Mouse (Mus musculus): ENCODE results near the gene Sell.

The Sell gene

DNA sequence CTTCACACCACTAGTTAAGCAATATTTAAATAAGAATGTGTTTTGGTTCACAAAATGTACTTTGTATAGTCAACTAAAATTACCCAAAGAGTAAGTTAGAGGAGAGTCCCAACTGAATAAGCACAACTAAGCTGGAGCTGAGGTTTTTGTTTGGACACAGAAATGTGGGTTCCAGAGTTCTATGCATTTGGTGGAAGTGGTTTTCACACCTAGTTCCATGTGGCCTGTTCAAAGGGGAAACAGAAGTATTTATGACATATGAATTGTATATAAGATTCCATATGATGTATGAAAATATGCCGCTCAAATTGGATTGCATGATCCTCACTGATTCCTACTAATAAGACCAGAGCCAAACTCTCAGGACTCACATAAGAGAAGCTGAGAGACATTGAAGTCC is 13.6 kb downstream of the Sell start:
- no peak for DNase-seq

DNA sequence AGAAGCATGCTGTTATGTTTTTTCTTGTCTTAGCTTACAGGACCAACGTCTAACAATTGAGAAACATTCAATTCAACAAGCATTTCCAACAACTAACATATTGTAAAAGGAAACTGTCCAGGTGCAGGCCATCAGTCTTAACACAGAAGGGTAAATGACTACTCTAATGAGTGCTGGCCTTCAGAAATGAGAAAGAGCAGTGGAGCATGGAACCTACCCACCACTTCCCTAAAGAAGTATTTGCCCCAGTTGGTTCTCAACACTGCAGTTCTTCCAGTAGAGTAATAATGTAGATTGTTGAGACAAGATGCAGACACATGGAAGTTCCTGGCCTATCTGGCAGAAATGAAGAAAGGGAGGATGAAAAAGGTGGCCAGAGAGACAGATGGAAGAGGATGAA is 14.7 kb downstream of the Sell start:
- DNase-seq: no peak

DNA sequence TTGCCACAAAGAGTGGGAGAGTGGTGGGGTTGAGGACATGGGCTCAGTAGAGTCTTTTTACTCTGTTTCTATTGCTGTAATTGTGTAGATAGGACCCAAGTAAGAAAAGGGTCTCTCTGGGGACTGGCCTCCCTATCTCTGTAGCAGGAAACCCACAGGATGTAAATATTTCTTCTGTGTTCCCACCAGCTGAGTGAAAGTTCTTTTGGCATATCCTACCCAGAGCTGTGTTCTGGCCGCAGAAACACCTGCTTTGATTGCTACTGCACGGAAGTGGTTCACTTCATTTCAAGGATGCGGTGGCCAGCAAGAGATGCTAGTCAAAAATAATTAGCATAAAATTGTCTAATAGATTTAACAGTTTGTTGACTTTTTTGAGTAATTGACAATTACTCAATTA is 15.2 kb downstream of the Sell start:
- DNase-seq: no peak

DNA sequence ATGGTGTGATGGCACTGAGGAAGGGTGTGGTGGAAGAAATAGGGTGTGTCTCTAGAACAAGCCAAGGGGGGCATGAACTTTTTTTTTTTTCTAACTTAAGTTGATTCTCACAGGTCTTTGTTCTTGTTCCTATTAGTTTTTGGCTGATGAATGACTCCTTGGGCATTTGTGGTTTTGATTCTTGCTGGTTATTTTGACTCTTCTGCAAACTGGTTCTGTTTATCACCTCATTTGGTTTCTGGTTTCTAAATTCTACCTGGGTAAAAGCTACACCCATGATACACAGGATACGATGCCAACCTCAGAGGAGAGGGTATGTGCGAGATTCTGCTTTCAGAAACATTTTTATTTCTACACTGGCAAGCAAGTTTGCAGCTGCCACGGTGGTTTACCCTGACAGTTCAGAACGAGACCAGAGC is 16.6 kb downstream of the Sell start:
- DNase-seq: no peak

DNA sequence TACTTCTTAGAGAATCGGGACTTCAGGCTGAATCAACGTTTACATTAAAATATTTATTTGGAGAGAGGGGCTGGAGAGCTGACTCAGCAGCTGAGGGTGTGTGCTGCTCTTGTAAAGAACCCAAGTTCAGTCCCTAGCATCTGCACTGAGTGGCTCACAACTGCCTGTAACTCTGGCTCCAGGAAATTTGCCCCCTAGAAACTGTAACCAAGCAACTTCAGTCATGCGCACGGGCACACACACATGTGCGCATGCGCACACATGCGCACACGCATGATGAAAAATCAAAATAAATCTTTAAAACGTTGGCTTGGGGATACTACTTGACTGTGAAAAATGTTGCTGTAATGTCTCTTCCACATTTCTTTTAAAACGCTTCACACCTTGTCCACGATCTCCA is 17.3 kb downstream of the Sell start:
- DNase-seq: no peak

DNA sequence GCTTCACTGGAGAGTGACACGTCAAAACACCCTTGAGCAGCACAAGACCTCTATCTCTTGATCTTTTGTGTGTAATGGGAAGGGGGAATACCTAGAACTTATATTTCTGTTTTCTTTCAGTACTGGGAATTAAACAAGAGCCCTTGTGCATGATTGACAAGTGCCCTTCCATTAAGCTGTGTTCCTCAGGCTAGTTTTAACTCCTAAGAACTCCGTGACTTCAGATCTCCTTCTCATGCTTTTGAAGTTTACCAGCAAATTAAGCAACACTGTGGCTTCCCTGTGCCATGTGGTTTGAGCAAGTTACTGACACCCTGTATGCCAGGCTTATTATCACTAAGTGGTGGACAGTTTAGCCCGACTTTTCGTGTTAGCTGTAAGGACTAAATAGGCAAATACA is 21.3 kb downstream of the Sell start:
- no peak for DNase-seq

DNA sequence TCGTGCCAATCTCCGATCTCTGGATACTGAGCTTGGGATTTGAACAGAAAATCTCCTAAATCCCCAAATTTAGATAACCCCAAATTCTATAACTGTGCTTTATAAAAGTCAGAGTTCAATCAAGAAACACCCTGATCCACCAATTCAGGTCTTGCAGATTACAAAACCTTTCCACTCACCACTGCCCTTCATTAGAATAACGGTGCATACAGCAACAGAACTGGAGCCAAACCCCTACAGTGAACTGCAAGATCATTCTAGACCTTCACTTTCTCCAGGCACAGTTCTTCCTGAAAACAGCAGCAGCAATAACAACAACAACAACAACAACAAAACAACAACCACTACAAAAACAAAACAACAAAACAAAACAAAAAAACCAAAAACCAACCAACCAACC is 25.0 kb downstream of the Sell start:
- no peak for DNase-seq

DNA sequence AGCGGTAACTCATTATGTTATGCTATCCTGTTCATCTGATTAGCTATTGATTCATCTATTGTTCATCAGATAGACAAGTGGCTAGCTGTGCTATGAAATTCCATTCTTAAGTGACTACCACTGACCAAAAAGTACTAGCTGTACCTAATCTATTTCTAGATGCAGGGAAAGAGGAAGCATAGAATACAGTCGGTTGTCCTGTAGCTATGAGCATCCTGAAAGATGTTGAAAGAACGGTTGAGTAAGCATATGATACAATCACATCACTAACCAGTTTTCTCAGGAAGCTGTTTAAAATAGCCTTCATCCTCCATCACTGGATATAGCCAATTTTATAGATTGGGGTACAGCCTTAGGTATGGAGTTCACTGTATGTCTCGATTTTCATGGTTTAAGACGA is 26.1 kb downstream of the Sell start:
- DNase-seq: no peak

DNA sequence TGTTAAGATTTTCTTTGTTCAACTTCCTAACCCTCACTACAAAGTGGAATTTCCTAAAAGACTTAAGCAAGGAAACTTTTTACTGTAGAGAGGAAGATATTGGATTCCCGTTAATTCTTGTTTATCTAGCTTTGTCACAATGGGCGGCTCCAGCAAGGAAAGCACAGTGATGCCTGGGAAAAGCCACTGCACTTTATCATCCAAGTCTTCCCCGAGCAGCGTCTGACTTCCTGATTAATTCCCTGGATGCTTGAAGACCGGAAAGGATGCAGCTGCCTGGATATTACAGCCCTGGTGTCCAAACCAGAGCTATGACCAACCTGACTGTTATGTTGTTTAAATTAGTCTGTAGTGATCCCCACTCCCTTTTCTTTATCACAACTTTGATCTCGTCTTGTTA is 35.0 kb downstream of the Sell start:
- peak; percentile 32 for DNase-seq

DNA sequence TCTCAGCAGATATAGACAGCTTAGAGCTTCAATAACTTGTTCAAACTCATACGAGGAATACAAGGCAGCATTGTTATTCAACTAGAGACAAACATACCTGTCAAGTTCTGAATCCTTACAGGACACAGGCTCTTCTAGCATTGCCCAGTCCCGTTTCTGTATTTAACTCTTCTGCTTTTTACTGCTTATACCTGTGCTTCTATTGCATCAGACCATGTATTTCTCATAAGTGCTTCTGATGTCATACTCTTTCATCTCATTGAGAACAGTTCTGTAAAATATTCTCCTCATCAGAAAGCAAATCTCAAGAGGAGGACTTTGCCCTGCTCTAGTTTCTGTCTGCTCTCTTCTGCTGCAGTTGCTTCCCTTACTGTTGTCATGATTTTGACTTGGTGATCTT is 36.1 kb downstream of the Sell start:
- DNase-seq: no peak

DNA sequence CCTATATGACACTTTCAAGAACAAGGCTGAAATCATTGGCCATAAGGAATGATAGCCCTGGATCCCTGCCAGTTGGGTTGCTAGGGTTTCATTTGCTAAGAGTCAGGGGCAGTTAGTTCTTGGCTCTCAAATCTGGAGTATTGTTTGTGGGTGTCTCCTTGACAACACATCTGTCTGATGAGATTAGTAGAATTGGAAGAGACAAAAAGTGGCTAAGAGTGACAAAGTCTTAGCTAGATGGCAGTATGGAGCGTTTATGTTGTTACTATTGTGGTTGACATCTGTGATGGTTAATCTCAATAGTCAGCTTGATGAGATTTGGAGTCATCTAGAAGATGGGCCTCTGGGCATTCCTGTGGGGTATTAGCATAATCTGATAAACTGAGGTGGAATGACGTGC is 36.6 kb downstream of the Sell start:
- no peak for DNase-seq

DNA sequence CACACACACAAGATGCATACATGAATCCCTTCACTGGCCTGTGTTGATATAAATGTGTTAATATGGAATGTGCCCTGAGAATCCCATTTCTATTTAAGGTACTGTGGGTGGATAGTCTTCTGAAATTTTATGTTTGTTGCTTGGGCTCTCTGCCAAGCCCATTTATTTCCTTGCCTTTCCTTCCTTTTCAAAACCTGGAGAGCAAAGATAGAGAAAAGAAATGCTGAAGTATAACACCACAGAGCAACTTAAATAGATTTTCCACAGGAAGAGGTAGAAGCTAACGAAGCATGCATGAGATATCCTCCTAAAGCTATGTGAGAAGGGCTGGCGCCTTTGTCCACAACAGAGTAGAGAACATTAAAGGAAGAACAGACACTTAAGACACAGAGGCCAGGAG is 48.0 kb downstream of the Sell start:
- DNase-seq: no peak

DNA sequence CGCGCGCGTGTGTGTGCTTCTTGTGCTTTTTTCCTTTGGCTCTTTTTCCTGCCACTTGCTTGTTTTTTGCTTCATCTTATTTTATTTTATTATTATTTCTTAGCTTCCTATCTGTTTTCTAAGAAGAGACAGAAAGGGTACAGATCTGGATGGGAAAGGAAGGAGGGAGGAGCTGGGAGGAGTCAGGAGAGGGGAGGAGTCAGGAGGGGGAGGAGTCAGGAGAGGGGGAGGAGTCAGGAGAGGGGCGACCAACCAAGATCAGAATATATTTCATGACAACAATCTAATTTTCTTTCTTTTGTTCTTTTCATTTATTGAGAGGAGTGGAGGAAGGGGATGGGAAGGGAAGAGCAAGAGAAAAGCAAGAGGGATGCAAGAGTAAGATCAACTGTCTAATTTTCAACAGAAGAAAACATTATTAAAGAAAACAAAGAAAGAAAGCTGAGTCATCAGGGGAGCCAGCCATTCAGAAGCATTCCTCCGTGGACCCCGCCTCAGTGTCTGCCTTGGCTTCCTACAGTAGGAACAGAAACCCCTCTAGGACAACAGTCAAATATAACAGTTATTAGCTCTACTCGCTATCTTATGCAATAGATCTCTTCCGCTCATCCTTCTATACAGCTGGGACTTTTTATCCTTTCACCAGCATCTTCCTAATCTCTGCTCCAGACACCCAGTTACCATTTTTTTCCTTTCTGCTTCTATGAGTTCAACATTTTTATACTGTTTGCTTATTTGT is 49.0 kb downstream of the Sell start:
- no peak for DNase-seq

DNA sequence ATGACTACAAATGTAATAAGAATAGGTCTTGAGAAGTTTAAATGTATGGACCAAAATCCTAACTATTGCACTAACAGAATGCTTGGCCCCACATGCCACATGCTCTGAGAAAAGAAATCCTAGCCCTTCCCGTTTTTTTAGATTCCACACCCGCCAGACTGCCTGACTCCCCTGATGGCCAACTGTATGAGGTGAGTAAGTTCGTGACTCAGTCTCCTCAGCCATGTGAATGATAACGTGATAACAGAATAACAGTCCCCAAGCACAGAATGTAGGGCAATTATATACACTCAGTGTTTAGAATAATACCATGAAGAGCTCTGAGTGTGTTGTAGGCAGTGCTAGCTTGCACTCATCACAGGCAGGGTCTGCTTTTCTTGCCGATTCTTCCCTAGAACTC is 52.5 kb downstream of the Sell start:
- DNase-seq: no peak

DNA sequence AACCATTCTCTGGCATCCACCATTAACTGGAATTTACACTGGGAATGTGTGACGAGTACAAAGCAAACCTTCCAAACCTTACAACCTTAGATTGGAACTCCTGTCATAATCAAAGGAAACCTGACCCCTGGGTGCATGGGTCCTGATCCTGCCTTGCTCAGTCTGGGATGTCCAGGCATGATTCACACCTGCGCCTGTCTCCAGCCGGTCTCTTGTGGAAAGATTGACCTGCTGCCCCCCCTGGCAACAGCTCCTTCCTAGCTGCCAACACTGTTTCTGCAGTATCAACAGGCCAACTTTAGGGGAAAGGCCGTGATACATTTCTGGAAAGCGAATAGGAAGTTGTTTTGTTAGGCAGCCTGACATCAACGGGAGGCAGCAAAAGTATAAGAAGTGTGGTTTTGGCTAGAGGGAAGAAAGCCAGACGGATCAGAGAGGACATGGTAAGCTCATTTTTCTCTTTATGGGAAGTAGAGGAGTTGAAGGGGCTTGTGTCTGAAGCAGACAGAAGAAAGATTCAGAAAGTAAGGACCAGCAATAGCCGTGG is 53.2 kb downstream of the Sell start, which contains the start of gene Selp:
Selp (plus strand) TSS at position 318 of the 547 bp plus-strand sequence.
- no peak for DNase-seq

DNA sequence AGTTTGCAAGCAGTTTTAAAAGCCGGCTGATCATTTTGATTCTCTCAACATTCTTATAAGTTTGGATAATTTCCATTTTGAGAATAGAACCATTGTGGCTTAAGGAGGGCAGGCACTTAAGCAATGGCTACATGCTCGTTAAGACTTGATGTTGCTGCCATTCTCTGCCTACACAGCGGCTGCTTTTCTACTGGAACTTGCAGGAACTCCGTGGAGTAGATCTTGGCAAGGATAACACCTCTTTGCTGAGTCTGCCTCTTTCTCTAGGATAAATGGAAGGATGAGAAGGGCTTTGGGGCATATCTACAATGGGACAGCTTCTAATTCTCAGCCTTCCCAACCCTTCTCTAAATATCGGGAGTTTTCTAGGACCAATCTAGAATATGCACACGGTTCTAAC is 53.9 kb downstream of the Sell start:
- DNase-seq: no peak

DNA sequence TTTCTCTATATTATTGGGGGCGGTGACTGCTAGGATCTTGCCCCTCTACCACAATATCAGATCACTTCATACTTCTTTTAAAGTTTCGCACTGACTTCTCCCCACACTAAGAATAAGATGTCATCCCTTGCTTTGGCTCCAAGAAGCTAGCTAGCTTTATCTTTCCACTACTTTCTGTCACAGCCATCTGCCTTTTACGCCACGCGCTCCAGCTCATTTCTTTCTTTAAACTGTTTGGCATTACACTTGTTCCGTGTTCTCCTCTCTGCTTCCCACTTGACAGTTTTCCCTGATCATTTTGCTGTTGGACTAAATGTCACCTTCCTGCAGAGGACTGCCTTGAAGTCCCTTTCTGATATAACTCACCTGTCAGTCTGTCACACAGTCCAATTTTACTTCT is 56.1 kb downstream of the Sell start:
- DNase-seq: no peak

DNA sequence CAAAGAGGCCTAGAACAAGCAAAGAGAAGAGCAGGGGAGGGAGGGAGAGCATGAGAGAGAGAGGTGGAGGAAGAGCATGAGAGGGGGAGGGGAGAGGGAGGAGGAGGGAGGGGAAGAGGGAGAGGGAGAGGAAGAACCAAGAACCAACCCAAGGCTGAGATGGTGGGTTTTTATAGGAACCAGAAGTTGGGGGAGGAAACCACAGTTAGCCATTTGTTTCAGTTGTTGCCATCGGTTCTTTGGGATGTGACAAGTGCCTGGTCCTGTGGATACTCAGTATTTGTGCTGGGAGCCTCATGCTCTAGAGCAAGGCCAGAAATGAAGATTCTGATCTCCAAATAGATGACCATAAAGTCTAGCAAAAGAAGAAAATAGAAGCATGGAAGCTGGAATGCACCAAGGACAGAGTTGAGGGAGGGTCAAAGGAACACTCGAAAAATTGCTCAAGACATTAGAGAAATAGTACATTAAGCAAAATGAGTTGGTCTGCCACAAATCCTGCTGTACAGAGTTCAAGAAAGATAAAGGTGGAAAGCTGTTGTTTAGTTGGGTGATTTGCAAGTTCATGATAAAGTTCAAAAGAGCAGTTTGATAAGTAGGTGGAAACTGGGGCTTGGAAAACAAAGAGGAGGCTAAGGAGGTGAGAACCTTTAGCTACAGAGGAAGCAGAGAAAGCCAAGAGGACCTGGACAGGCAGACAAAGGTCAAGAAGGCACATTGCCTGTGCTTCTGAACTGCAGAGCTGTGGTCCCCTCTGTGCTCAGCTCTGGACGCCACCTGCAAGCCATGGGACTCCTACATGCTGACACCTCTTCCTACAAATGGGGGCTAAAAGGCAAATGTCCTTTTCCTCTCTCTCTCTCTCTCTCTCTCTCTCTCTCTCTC is 58.4 kb downstream of the Sell start:
- DNase-seq: no peak

DNA sequence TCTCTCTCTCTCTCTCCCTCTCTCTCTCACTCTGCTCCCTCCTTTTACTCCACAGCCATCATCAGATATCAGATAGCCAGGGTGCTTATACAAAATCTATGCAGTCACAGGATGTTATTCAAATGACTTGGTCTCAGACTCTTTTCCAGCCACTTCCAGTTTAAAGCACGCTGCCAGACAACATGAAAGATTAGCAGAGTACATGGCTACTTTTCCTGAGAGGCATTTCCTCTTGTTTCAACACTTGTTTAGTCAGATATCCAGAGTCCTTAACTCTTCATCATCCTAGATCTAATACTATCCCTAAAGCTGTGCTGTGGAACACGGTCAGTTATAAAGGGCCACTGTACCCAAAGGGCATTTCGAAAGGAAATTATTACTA is 59.0 kb downstream of the Sell start:
- DNase-seq: no peak

DNA sequence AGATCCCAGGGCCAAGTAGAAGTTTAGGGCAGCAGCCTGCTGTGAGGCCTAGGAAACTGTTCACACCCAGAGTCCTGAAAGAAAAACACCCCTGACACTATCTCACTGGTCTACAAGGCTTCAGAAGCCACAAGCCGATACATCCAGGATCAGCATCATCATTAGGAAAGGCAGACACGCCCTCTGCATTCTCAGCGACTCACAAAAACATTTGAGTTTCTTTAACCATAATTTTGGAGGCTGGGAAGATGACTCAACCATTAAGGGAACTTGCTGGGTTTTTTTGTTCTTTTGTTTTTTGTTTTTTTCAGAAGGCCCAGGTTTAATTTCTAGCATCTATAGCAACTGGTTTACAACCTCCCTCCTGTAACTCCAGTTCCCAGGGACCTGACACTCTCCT is 62.1 kb downstream of the Sell start:
- no peak for DNase-seq

DNA sequence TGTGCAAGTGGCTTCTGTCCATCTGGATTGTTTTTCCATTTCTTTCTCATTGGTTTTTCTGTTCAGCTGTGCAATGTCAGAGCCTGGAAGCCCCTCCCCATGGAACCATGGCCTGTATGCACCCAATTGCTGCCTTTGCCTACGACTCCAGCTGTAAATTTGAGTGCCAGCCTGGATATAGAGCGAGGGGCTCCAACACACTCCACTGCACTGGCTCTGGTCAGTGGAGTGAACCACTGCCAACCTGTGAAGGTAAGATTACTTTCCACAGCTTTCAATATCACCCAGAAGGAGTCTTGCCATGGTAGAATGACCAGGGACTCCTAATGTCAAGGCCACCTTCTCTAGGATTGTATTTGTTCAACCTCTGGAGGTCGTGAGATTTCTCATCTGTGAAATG is 68.2 kb downstream of the Sell start:
- DNase-seq: no peak

DNA sequence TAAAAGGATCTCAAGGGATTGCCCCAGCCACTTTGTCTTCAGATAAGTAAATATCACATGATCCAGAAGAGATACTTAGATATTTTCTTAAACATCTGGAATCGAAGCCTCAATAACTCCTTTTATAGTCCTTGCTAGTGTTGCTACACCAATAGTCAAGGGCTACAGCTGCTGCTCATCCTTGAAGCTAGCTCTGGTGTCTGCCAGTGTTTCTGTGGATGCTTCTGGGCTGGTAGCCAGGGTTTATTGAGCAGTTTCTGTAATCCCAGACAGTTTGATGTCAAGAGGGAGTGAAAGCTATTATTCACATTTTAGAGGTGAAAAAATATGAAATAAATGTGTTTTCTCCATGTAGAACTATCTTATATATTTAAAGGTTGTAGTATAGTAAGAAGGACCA is 70.8 kb downstream of the Sell start:
- DNase-seq: no peak
